Mouse (Mus musculus): Measurements from ENCODE around the gene Smim7. TPM values are rescaled to one million over a fixed set of nuclear protein-coding genes. Genes with fewer than 3 reads are reported as not detected.
A peak's percentile ranks its signal among the peaks of the same experiment; 100 is the strongest.

The Smim7 gene
- polyA plus RNA-seq, 1 experiment from 2014 or later, result 126 TPM

DNA sequence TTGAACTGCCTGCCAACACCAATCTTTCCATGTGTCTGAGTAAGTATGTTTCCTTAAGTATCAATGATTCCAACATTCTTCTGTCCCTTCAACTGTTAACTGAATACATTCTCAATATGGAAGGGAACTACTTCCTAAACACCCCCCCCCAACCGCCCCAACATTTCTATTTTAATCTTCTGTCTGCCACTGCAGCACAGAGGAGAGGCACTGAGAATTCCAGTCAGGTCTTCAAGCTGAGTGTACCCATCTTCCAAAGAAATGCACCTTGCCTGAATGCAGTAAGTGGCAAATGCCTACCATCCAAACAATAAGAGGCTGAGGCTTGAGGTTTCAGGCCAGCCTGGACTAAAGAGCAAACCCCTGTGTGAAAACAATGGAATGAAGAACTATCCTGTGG lies 38.8 kb downstream of the Smim7 start:
- DNase-seq (ENCODE audit: low spot score), result no peak
- H3K27me3 ChIP-seq (ENCODE audit: low read depth, poor library complexity, severe bottlenecking), result no peaks in the 10 kb centered on the region
- peaks cover 44% of the 10 kb centered on the region for H3K36me3 ChIP-seq
- H3K4me1 ChIP-seq, result no peaks in the 10 kb centered on the region
- H3K4me3 ChIP-seq, result no peak overlapping the region
- WGBS, result 94% methylated on average over 1 of the region's 1 CpGs
- H3K9me3 ChIP-seq (replicated peaks), result no peaks in the 10 kb centered on the region; the same call in 1 of the 2 replicates
- no peak overlapping the region for H3K27ac ChIP-seq (replicated peaks)

DNA sequence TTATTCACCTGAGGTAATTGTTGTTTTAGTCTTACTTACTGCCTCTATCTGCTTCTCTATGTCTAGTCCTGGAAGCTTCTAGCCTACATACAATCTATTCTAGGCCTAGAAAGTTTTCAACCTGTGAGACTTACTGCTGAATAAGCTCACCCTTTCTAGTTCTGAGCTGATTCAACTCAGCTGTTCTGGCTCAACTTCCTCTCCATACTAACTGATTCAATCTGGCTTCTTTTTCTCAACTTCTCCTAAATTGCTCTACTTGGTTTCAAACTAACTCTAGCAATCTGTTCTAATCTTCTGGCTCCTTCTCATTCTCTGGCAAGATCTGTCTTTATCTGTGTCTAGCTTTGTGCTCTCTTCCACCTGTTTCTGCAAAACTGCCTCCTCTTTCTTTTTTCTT lies 49.0 kb downstream of the Smim7 start:
- H3K27me3 ChIP-seq (ENCODE audit: low read depth, poor library complexity, severe bottlenecking), result no peaks in the 10 kb centered on the region
- no peak for DNase-seq (ENCODE audit: low spot score)
- H3K4me3 ChIP-seq, result no peak overlapping the region
- peaks cover 17% of the 10 kb centered on the region for H3K4me1 ChIP-seq
- peaks cover 29% of the 10 kb centered on the region for H3K36me3 ChIP-seq
- no peak overlapping the region for H3K27ac ChIP-seq (replicated peaks)
- H3K9me3 ChIP-seq (replicated peaks), result no peaks in the 10 kb centered on the region

DNA sequence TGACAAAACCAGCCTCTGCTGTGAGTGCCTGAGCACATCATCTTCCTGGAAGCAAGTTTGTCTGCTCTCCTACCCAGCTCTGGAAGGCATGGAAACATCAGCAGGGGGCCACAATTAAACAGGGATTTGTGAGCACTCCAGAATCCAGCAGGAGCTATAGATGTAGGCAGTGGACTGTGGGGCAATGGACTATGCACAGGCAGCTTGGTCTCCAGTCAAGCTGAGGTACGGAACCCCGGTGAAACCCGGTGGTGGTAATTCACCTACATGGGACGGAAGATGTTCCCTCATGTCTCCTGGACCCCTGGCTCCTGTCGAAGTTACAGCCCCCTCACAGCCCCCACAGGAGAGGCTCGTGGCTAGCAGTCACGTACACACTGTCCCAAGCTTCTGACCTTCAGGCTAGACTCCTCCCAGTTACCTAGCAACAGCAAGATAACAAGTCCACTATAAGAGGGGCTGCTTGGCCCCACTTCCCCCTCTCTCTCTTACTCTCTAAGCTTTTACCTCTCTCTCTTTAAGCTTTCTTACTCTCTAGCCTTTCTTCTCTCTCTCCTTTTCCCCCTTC lies 53.4 kb downstream of the Smim7 start:
- 79% methylated on average over 7 of the region's 7 CpGs for WGBS
- DNase-seq (ENCODE audit: low spot score), result no peak
- no peaks in the 10 kb centered on the region for H3K9me3 ChIP-seq (replicated peaks)

More for the DNA sequence above, 53.4 kb downstream of the Smim7 start:
- Histone ChIP-seq H3K4me3 (no peak overlapping the region), H3K27ac (replicated peaks) (peak overlapping the region; percentile 46; the same call in 1 of the 2 replicates), H3K36me3 (peaks cover 27% of the 10 kb centered on the region), H3K4me1 (peaks cover 17% of the 10 kb centered on the region), H3K27me3 (ENCODE audit: low read depth, poor library complexity, severe bottlenecking) (no peaks in the 10 kb centered on the region)

Small RNAs within 50 kb of the gene (microRNA-seq; reads per million reads assigned to microRNA genes)
- gene Gm28019, result not detected

Other genes starting within 250 kb of the Smim7 start
- gene Eps15l1, start 149.6 kb downstream of the Smim7 start, polyA plus RNA-seq (2016; fragmentation: Nextera tagmentation; extraction: Ambion mirVana), result 71.2 and 77.2 TPM in 2 replicates
- gene Calr3, start 127.2 kb downstream of the Smim7 start, polyA plus RNA-seq (2016; fragmentation: Nextera tagmentation; extraction: Ambion mirVana), result 1.8 and 2.1 TPM in 2 replicates
- gene 1700030K09Rik, start 127.2 kb downstream of the Smim7 start, polyA plus RNA-seq (2016; fragmentation: Nextera tagmentation; extraction: Ambion mirVana), result 16.5 and 16.9 TPM in 2 replicates
- 96.8 and 105 TPM in 2 replicates for gene Cherp, start 95.9 kb downstream of the Smim7 start, polyA plus RNA-seq (2016; fragmentation: Nextera tagmentation; extraction: Ambion mirVana)
- gene Slc35e1, start 78.5 kb downstream of the Smim7 start, polyA plus RNA-seq (2016; fragmentation: Nextera tagmentation; extraction: Ambion mirVana), result 13.1 and 16.3 TPM in 2 replicates
- gene Med26, start 22.8 kb downstream of the Smim7 start, polyA plus RNA-seq (2016; fragmentation: Nextera tagmentation; extraction: Ambion mirVana), result 19.0 and 19.9 TPM in 2 replicates
- gene Tmem38a, start 967 bp upstream of the Smim7 start, polyA plus RNA-seq (2016; fragmentation: Nextera tagmentation; extraction: Ambion mirVana), result 10.3 and 10.5 TPM in 2 replicates
- gene Nwd1, start 75.6 kb upstream of the Smim7 start, polyA plus RNA-seq (2016; fragmentation: Nextera tagmentation; extraction: Ambion mirVana), result not detected in 2 replicates
- 151 and 164 TPM in 2 replicates for gene Sin3b, start 152.2 kb upstream of the Smim7 start, polyA plus RNA-seq (2016; fragmentation: Nextera tagmentation; extraction: Ambion mirVana)
- 1.2 and 2.4 TPM in 2 replicates for gene F2rl3, start 190.8 kb upstream of the Smim7 start, polyA plus RNA-seq (2016; fragmentation: Nextera tagmentation; extraction: Ambion mirVana)